Mouse (Mus musculus): ENCODE results near the gene Bcam.

Bcam gene

DNA sequence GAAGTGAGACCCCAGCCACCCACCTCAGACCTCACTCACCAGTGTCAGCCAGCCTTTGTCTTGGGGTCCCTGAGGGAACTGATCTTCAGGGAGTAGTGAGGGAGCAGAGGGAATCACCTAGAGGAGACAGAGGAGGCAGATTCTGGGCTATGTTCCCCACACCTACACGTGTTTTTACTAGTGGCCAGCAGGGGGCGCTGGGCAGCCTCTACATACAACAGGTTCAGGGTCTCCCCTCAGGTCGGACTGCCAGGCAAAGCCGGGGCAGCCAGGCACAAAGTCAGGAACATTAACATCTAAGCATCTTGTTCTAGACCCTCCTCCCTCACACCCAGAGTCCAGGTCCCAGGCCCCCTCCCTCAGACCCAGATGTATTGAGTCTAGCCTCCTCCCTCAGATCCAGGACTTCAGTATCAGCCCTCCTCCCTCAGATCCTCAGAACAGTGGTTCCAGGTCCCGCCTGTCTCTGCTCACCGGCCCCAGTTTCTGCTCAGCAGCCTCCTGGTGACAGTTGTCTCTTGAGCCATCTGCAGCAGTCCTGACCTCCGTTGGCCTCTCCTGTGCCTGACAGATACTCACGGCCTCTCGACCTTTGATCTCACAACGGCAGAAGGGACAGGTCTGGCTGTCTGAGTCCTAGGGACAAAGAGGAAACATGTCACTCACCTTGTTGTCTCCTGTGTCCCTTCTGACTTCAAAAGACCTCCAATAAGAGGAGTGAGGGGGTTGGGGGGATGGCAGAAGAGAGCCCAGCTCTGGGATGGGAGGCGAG is 14.1 kb upstream of the Bcam start:
- no peak for DNase-seq

GRCm38 (mm10) chr7:19783630-19784029 is 12.8 kb upstream of the Bcam start:
- DNase-seq = no peak

- no peak for DNase-seq
Measured at GRCm38 (mm10) chr7:19782645-19783044, 11.8 kb upstream of the Bcam start.

DNA sequence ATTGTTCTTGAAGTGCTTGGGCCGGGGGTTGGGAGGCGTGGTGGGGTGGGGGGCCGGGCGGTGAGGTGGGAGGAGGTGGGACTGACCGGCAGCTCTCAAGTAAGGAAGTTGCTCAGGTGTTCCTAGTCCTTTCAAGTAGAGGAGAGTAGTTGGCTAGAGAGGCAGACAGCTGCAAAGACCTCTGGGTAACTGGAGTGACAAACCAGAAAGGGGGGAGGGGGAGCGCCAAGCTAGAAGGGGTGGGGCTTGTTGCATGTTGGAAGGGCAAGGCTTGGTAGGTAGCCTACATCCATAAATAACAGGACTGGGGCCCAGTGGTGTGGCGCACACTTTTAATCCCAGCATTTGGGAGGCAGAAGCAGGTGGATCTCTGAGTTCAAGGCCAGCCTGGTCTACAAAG is 10.9 kb upstream of the Bcam start:
- no peak for DNase-seq

GRCm38 (mm10) chr7:19779903-19780302 is 9.1 kb upstream of the Bcam start:
- no peak for DNase-seq

- no peak for DNase-seq
Measured at GRCm38 (mm10) chr7:19778645-19779044, 7.8 kb upstream of the Bcam start.

DNA sequence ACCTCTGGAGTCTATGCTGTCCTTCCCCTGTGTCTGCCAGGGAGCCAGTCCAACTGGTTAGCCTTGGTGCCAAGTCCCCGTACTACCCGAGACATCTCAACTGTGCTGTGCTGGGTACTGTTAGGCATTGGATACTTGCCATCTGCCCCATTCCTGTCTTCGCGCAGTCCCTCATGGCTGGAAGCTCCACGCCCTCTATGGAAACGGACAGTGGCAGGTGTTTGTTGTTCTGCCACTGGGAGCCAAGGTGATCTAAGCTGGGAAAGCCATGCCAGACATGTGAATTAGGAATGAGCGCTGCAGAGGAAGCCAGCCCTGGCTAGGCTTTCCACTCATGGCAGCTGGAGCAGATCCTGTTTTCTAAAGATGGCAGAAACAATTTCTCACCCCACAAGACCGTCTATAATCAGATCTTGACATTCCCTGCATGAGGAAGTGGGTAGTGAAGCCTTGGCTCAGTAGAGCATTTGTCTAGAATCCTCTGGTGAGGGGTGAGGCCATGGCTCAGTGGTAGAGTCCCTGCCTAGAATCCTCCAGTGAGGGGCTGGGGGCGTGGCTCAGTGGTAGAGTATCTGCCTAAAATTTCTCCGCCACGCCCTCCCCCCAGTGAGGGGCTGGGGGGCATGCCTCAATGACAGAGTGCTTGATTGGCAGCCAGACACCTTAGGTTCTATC is 6.4 kb upstream of the Bcam start:
- no peak for DNase-seq

DNA sequence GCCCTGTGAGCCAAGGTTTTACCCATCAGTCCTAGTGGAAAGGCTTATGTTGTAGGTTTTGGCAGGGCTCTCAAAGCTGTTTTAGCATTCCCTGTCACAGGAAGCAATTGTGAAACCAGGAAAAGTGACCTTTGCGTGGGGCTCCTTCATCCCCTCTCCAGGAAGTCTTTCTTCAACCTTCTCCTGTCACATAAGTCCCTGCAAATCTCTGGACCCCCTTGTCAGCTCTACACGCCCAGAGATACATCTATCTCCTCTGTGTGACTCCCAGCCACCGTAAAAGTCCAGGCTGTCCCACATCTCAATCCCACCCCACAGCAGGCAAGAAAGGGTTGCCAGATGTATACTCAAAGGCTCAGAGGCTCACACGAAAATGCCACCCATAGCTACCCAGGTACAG is 866 bp upstream of the Bcam start:
- no peak for DNase-seq

DNA sequence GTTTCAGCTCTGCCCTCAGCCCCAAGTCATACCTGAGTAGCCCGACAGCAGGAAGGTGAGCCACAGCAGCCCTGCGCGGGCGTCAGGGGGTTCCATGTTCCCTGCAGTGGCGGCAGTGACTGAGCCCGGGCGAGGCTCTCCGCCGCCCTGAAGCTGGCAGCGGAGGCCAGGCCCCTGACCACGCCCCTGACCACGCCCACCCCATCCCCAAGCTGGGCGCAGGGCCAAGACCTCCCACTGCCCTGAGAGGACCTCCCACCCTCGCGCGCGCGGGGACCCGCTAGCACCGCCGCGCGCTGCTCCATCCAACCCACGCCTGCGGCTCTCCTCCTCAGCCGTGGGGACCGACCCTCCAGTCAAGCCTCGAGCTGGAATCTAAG is 451 bp downstream of the Bcam start:
- DNase-seq = peak; percentile 43

DNA sequence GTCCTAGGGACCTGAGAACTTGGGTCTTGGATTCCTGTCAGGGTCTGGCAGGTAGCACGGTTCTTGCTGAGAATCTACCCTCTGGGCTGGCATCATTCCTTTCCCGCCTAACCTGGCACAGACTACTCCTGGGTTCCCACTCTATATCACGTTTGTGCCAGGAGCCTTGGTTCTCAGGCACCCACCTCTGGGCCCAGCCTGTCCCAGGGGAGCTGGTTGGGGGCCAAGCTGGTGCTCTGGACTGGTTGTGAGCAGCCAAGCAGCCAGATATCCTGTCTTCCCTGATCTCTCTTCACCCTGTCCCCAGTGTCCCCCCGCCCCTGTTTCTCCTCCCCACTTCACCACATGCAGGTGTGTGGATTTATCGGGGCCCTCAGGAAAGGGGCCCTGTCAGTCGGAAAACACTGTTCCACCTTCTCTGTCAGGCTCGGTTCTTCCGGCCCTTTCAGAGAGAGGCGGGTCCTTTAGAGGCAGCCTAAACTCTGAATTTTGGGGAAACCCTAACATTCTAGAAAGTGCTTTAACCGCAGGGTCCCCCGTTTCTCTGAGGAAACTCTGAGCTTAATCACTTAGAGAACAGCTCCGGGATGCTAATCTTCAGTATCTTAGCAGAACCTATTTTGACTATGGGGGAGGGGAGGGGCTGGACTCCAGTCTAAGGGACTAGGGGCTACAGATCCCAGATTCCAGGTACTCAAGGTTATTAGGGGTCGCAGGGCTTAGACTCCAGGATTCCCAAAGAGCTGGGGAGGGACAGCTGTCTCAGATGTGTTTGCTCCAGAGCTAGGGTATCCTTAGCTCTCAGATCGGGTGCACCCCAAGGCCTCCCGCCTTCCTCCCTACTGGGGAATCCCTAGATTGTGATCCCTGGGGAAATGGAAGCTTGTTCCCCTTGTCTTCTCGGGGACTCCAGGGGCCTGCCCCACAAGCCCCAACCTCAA is 1.1 kb downstream of the Bcam start:
- DNase-seq = no peak

DNA sequence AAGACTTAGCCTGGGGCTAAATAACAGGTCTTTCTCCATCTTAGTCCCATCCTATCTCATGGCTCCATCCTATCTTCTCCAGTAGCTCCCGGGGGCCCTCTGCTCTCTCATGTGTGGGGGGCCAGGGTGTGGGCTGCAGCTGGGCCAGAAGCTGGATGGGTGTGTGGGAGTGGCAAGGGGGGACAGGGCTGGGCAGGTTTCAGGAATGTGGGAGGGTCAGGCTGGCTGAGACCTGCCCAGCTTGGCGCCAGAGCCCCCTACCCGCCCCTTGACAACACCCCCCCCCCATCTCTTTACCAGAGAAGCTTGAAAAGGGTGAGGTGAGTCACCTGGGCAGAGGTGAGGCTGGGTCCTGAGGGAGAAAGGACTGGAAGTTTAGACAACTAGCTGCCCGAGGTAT is 1.8 kb downstream of the Bcam start:
- no peak for DNase-seq

- no peak for DNase-seq
Measured at GRCm38 (mm10) chr7:19768251-19768650, 2.6 kb downstream of the Bcam start.

DNA sequence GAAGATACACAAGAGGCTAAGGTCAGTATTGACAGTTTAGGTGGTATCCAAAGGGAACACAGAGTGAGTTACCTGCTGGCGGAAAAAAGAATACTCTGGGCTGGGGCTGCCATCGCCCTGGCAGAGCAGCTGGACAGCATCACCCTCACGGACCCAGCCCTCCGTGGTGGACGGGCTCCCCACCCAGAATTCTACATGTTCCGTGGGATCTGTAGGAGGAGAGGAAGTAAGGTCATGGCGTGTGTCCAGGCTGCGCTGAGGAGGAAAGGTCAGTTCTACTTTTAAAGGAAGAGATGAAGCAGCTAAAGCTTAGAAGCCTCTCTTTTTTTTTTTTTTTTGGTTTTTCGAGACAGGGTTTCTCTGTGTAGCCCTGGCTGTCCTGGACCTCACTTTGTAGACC is 6.2 kb downstream of the Bcam start:
- DNase-seq = no peak

DNA sequence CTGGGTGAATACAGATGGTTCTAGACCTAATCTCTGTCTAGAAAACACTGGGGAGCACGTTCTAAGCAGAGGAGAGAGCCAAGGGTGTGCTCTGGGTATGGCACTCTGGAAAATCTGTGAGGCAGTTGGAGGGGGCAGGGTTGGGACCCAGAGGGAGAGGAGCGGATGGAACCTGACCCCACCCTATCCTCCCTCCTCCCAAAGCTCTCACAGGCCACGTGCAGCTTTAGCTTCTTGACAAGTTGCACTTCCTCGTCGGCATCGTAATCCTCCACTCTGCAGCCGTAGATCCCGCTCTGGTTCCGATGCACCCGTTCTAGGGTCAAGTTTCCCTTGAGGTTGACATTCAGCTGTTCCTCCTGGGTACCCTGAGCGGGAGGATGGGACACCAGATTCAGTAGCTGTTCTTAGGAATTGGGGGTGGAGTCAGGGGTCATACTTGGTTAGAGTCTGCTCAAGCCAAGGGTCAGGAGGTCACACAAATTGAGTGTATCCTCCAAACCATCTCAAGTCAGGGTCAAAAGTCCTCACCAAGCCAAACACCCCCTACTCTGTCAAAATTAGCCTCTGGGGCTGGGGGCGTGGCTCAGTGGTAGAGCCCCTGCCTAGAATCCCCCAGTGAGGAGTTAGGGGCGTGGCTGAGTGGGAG is 6.9 kb downstream of the Bcam start:
- DNase-seq = no peak

GRCm38 (mm10) chr7:19762283-19762682 is 8.5 kb downstream of the Bcam start:
- DNase-seq = no peak

- DNase-seq = no peak
Measured at GRCm38 (mm10) chr7:19760021-19760420, 10.8 kb downstream of the Bcam start.

DNA sequence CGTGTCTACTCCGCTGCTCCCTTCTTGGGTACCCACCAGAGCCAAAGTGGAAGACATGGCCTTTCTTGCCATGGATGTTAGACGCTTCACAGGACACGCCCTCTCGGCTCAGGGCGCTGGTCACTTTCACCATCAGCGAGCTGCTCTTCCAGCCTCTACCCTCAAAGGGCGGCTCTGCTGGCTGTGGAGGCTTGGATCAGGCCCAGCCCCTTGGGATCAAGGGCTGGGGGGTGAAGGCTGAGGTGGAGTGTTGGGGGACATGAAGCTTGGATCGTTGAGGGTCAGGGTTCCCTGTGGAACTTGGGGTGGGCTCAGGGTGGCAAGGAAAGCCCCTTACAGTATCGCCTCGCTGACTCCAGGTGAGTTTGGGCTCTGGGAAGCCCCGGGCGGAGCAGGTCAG is 12.2 kb downstream of the Bcam start:
- DNase-seq = no peak

DNA sequence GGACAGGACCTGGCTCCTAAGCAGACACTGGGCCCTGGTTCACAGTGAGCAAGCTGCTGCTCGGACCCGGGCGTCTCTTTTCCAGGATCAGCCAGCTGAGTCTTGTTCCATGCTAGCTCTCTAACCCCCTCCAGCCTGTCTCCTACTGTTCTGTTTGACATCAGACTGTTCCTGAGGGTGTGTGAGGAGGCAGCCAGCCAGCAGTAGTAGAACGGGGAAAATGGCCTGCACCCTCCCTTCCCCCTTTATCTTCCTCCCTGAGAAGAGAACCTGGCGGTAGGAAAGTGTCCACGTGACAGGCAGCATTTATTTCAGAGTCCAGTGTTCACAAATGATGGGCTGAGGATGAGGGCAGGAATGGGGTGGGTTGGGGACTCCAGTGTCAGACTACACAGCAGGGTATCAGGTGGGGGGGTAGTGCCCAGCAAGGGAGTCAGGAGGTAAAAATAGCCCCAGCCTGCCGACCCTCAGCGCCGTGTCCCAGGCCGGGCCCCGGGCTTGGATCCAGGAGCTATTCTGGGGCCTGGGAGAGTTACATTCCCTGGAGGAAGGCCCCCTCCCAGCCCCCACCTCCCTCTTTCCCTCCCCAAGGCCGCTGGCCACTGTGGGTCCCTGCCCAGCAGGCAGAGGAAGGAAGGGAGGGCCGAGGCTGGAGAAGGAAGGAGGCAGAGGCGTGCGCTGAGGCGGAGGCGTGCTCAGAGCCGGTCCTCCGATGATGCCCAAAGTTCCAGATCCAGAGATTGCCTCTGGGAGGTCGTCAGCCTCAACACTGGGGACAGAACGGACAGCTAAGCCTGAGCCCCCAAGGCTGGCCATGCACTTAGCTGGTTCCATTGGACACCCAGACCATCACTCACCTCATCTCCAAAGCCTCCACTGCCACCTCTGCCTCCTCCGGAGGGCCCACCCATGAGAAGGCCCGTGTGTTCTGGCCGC is 14.7 kb downstream of the Bcam start:
- no peak for DNase-seq

GRCm38 (mm10) chr7:19755008-19755407 is 15.8 kb downstream of the Bcam start:
- no peak for DNase-seq

DNA sequence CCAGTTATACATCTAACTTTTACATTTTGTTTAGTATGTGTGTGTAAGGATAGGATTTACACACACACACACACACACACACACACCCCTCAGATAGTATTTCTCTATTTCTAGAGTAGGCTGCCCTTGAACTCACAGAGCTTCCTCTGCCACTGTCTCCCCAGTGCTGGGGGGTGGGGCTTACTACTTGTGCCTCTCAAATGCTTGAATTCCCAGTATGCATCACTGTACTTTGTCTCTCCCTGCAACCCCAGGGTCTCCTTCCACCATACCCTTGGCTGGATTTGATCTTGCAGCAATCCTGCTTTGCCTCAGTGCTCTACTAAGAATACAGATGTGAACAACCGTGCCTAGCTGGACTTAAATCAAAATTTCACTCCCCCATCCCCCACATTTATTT is 16.8 kb downstream of the Bcam start:
- DNase-seq = no peak

DNA sequence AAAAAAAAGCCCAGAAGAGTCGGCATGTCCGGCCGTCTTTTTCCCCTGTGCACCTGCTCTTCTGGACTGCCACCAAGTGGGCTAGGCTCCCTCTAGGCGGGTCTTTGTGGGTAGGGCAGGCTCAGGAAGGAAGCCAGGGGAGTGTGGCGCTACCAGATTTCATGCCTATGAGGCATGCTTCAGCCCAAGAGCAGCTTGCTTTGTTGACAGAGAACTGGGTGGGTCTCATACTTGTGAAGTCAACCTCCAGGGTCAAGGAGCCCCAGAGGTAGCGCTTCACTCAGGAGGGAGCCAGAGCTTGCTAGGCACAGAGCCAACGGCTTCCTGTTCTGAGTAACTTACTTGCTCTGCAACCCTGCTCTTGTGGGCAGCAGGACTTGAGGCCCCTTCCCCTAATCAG is 17.2 kb downstream of the Bcam start:
- DNase-seq = no peak

DNA sequence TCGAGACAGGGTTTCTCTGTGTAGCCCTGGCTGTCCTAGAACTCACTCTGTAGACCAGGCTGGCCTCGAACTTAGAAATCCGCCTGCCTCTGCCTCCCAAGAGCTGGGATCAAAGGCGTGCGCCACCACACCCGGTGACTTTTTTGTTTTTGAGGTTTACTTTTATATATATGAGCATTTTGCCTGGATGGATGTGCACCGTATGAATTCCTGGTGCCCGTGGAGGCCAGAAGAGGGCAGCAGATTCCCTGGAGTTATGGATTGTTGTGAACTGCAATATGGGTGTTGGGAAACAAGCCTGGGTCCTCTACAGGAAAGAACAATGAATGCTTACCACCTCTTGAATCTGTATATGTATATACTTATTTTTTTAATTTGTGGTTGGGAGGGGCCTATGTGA is 18.2 kb downstream of the Bcam start:
- DNase-seq = no peak
